Mouse (Mus musculus): ENCODE data around the gene Ndufc1.
A peak's percentile ranks its signal among the peaks of the same experiment; 100 is the strongest.
"Not testable (repeated sequence)": the region's sequence is repeated elsewhere in the genome, so short reads cannot be mapped to it uniquely, and the experiment has no call there.

Ndufc1 gene

GRCm38 (mm10) chr3:51408561-51409183 lies at the start of gene Ndufc1:
Ndufc1 (minus strand) TSS chr3:51408988.
- peak; percentile 96 to 99 for DNase-seq (ENCODE audit: inconsistent age in 2 of 2, low spot score in 1 of 2)

- DNase-seq (ENCODE audit: inconsistent age in 2 of 2, low spot score in 1 of 2), result no peak
Measured at GRCm38 (mm10) chr3:51434871-51435595, 26.2 kb upstream of the Ndufc1 start.

GRCm38 (mm10) chr3:51434364-51434763 lies 25.6 kb upstream of the Ndufc1 start:
- DNase-seq (ENCODE audit: inconsistent age in 2 of 2, low spot score in 1 of 2), result not testable (repeated sequence)

- no peak for DNase-seq (ENCODE audit: inconsistent age in 2 of 2, low spot score in 1 of 2)
Measured at GRCm38 (mm10) chr3:51425394-51425793, 16.6 kb upstream of the Ndufc1 start.

- DNase-seq (ENCODE audit: inconsistent age in 2 of 2, low spot score in 1 of 2), result no peak
Measured at GRCm38 (mm10) chr3:51421921-51422320, 13.1 kb upstream of the Ndufc1 start.

- DNase-seq (ENCODE audit: inconsistent age in 2 of 2, low spot score in 1 of 2), result no peak
Measured at GRCm38 (mm10) chr3:51417966-51418365, 9.2 kb upstream of the Ndufc1 start.

- no peak for DNase-seq (ENCODE audit: inconsistent age in 2 of 2, low spot score in 1 of 2)
Measured at GRCm38 (mm10) chr3:51417485-51417884, 8.7 kb upstream of the Ndufc1 start.

- no peak for DNase-seq (ENCODE audit: inconsistent age in 2 of 2, low spot score in 1 of 2)
Measured at GRCm38 (mm10) chr3:51417135-51417458, 8.3 kb upstream of the Ndufc1 start.

GRCm38 (mm10) chr3:51416364-51417134 lies 7.8 kb upstream of the Ndufc1 start:
- DNase-seq (ENCODE audit: inconsistent age in 2 of 2, low spot score in 1 of 2), result peak; percentile 65 to 91

GRCm38 (mm10) chr3:51416073-51416363 lies 7.2 kb upstream of the Ndufc1 start:
- DNase-seq (ENCODE audit: inconsistent age in 2 of 2, low spot score in 1 of 2), result no peak

- peak; percentile 97 to 98 for DNase-seq (ENCODE audit: inconsistent age in 2 of 2, low spot score in 1 of 2)
Measured at GRCm38 (mm10) chr3:51415098-51416072, 6.6 kb upstream of the Ndufc1 start, which contains the start of gene Naa15. Naa15 (plus strand) TSS chr3:51415148.

GRCm38 (mm10) chr3:51413276-51413675 lies 4.5 kb upstream of the Ndufc1 start:
- peak in 1 of 2 experiments; percentile 80 for DNase-seq (ENCODE audit: inconsistent age in 2 of 2, low spot score in 1 of 2)

- no peak for DNase-seq (ENCODE audit: inconsistent age in 2 of 2, low spot score in 1 of 2)
Measured at GRCm38 (mm10) chr3:51412457-51412856, 3.7 kb upstream of the Ndufc1 start.

GRCm38 (mm10) chr3:51407870-51408560 lies 773 bp downstream of the Ndufc1 start:
- DNase-seq (ENCODE audit: inconsistent age in 2 of 2, low spot score in 1 of 2), result peak in 1 of 2 experiments; percentile 84

- no peak for DNase-seq (ENCODE audit: inconsistent age in 2 of 2, low spot score in 1 of 2)
Measured at GRCm38 (mm10) chr3:51402628-51403027, 6.2 kb downstream of the Ndufc1 start.

- peak in 1 of 2 experiments; percentile 44 for DNase-seq (ENCODE audit: inconsistent age in 2 of 2, low spot score in 1 of 2)
Measured at GRCm38 (mm10) chr3:51402054-51402453, 6.7 kb downstream of the Ndufc1 start.

GRCm38 (mm10) chr3:51400682-51401081 lies 8.1 kb downstream of the Ndufc1 start:
- peak; percentile 66 to 85 for DNase-seq (ENCODE audit: inconsistent age in 2 of 2, low spot score in 1 of 2)

- peak in 1 of 2 experiments; percentile 62 for DNase-seq (ENCODE audit: inconsistent age in 2 of 2, low spot score in 1 of 2)
Measured at GRCm38 (mm10) chr3:51399531-51399930, 9.3 kb downstream of the Ndufc1 start.

- DNase-seq (ENCODE audit: inconsistent age in 2 of 2, low spot score in 1 of 2), result no peak
Measured at GRCm38 (mm10) chr3:51398667-51399066, 10.1 kb downstream of the Ndufc1 start.

GRCm38 (mm10) chr3:51397700-51398299 lies 11.0 kb downstream of the Ndufc1 start:
- peak; percentile 80 to 90 for DNase-seq (ENCODE audit: inconsistent age in 2 of 2, low spot score in 1 of 2)
